Mouse (Mus musculus) erythroblast, embryonic 14.5 days (primary cell): ENCODE data around the gene Ly9.

Source experiments
- GATA1 ChIP-seq: IDR thresholded peaks from 2 replicates; pipeline ENCODE4 v1.6.1; 2012; ENCODE audit warnings: low read length, inconsistent platforms, mixed read lengths
- TAL1 ChIP-seq: IDR thresholded peaks from 3 replicates; pipeline ENCODE4 v1.6.1; 2012; ENCODE audit warnings: low read length, inconsistent platforms, mixed read lengths

GRCm38 (mm10) chr1:171643612-171644011, 36.4 kb upstream of the Ly9 start:
- no peak for TF ChIP-seq GATA1
- TF ChIP-seq TAL1 = no peak; the same call in 2 of the 3 replicates
